Mouse (Mus musculus): ENCODE results near the gene Necab3.

GRCm38 (mm10) chr2:154551476-154551875, 7.2 kb downstream of the Necab3 start, which contains the start of gene Actl10:
- no peak for TF ChIP-seq POLR2A (IDR thresholded peaks at IDR 0.05; ENCODE audit: borderline replicate concordance, extremely low read depth, low read depth, low read length)
- TF ChIP-seq CTCF (IDR thresholded peaks at IDR 0.05; ENCODE audit: insufficient read depth, low read length), result no peak

All from lung, adult 2 months (tissue).